In the genomic region with DNA sequence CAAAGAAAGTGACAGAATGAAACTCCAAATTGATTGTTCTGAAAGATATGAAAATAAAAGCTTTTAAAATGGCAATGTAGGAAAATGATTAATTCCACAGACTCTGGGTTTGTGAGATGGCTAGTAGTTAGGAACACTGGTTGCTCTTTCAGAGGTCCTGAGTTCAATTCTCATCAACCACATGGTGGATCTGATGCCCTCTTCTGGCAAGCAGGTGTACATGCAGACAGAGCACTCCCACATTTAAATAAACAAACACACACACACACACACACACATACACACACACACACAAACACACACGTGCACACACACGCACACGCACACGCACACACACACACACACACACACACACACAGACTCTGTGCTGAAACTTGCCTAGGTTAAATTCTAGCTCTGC, we compare ENCODE assay signal across 19 mouse cellular contexts.
DNase-seq lines count a peak whose midpoint lies in the region; TF ChIP-seq lines count a peak whose summit lies in the region.
"Had no signal": no experiment of that assay in that cellular context is flagged by ENCODE, and none has a peak within 500 bp of the region (broad histone marks: within the 10 kb centered on the region; RNA-seq: fewer than 3 reads in every experiment).

No protein-coding gene starts in this region.

- TF ChIP-seq CTCF in gastrocnemius, adult 2 months (IDR thresholded peaks at IDR 0.05) = peak; percentile 33; the same call in 1 of the 2 replicates
- TF ChIP-seq CTCF in left cerebral cortex, adult 2 months (IDR thresholded peaks at IDR 0.05) = peak; percentile 21
- TF ChIP-seq CTCF in CH12.LX (conservative IDR thresholded peaks at IDR 0.05 in 1 of 2, IDR thresholded peaks at IDR 0.05 in 1 of 2; ENCODE audit: low read depth in 2 of 2, low read length in 2 of 2) = peak; percentile 23 to 56; a peak in 3 of 4 replicates
- TF ChIP-seq CTCF in cortical plate, adult 2 months (IDR thresholded peaks at IDR 0.05; ENCODE audit: extremely low read depth, insufficient read depth, low read length) = peak; percentile 16; the same call in 1 of the 2 replicates

- no peak for TF ChIP-seq EP300 in CH12.LX (IDR thresholded peaks at IDR 0.05; ENCODE audit: low read length)

- intact Hi-C loops in gastrocnemius, adult 2 months (cut with DNase I) = loop anchor here (10.0 kb wide), 1 partner anchor 133 kb away; the partner anchor contains the start of gene Olfml2b
- intact Hi-C loops in left cerebral cortex, adult 2 months (cut with DNase I) = no loop called here
- intact Hi-C loops in left cerebral cortex, postnatal 10 days (cut with DNase I) = no loop called here

- in situ Hi-C loops in CH12.LX (cut with MboI; ENCODE audit: low pct_ligation_motif_present, low pct_unique_long_range_greater_than_20kb, low sequenced_read_pairs) = no loop called here

- TF ChIP-seq POLR2A in CH12.LX (IDR thresholded peaks at IDR 0.05; ENCODE audit: low read depth, low read length) = no peak
- no peak for TF ChIP-seq POLR2A in cortical plate, adult 2 months (IDR thresholded peaks at IDR 0.05; ENCODE audit: extremely low read depth, insufficient read depth, low read length)

- no peak overlapping the region for H3K4me2 ChIP-seq in CH12.LX (ENCODE audit: insufficient read depth, low read depth, poor library complexity, severe bottlenecking)
- H3K4me2 ChIP-seq: heart, embryonic 15.5 days; limb, embryonic 15.5 days; lung, embryonic 15.5 days; midbrain, embryonic 12.5 days; neural tube, embryonic 13.5 days; stomach, embryonic 15.5 days had no signal

- no peak overlapping the region for H3K9ac ChIP-seq in CH12.LX (ENCODE audit: insufficient read depth, low read depth)
- H3K9ac ChIP-seq: heart, embryonic 15.5 days; limb, embryonic 15.5 days; lung, embryonic 15.5 days; midbrain, embryonic 12.5 days; neural tube, embryonic 13.5 days; stomach, embryonic 15.5 days had no signal

- H3K9me3 ChIP-seq in CH12.LX (replicated peaks; ENCODE audit: low read length) = no peaks in the 10 kb centered on the region
- H3K9me3 ChIP-seq: embryonic facial prominence, embryonic 10.5 days; heart, embryonic 15.5 days; limb, embryonic 15.5 days; lung, embryonic 15.5 days; midbrain, embryonic 12.5 days; neural tube, embryonic 13.5 days; stomach, embryonic 15.5 days had no signal

- peaks cover 3% of the 10 kb centered on the region; the same call in 1 of the 2 replicates for H3K79me2 ChIP-seq in CH12.LX (replicated peaks; ENCODE audit: control insufficient read depth, extremely low read depth, insufficient read depth, poor library complexity, severe bottlenecking)

- no peaks in the 10 kb centered on the region for H3K27me3 ChIP-seq in CH12.LX (replicated peaks)
- H3K27me3 ChIP-seq: heart, embryonic 15.5 days; limb, embryonic 15.5 days; lung, embryonic 15.5 days; midbrain, embryonic 12.5 days; neural tube, embryonic 13.5 days; stomach, embryonic 15.5 days had no signal

- H3K4me1 ChIP-seq in CH12.LX (ENCODE audit: control insufficient read depth in 1 of 2, insufficient read depth in 2 of 2) = peaks cover 0 to 3% of the 10 kb centered on the region in 2 experiments; a peak in 1 of 4 replicates
- H3K4me1 ChIP-seq in cortical plate, adult 2 months (ENCODE audit: control insufficient read depth, insufficient read depth, low read length) = no peaks in the 10 kb centered on the region
- H3K4me1 ChIP-seq: embryonic facial prominence, embryonic 10.5 days; heart, embryonic 15.5 days; limb, embryonic 15.5 days; lung, embryonic 15.5 days; midbrain, embryonic 12.5 days; neural tube, embryonic 13.5 days; stomach, embryonic 15.5 days had no signal

- no peak overlapping the region for H3K27ac ChIP-seq in gastrocnemius, adult 2 months
- H3K27ac ChIP-seq in left cerebral cortex, adult 2 months = no peak overlapping the region
- no peak overlapping the region for H3K27ac ChIP-seq in CH12.LX (ENCODE audit: insufficient read depth, low read depth)
- H3K27ac ChIP-seq in cortical plate, adult 2 months (ENCODE audit: insufficient read depth, low read length) = no peak overlapping the region
- H3K27ac ChIP-seq: embryonic facial prominence, embryonic 10.5 days; heart, embryonic 15.5 days; limb, embryonic 15.5 days; lung, embryonic 15.5 days; midbrain, embryonic 12.5 days; neural tube, embryonic 13.5 days; stomach, embryonic 15.5 days had no signal

- no peak overlapping the region for H3K4me3 ChIP-seq in gastrocnemius, adult 2 months
- no peak overlapping the region for H3K4me3 ChIP-seq in left cerebral cortex, adult 2 months
- no peak overlapping the region for H3K4me3 ChIP-seq in CH12.LX (replicated peaks in 1 of 3; ENCODE audit: low read depth in 2 of 3, low read length in 2 of 3, poor library complexity in 1 of 3)
- no peak overlapping the region for H3K4me3 ChIP-seq in cortical plate, adult 2 months (ENCODE audit: insufficient read depth, low read length)
- H3K4me3 ChIP-seq: embryonic facial prominence, embryonic 10.5 days; heart, embryonic 15.5 days; limb, embryonic 15.5 days; lung, embryonic 15.5 days; midbrain, embryonic 12.5 days; neural tube, embryonic 13.5 days; stomach, embryonic 15.5 days had no signal

- peaks cover 50 to 81% of the 10 kb centered on the region in 2 experiments for H3K36me3 ChIP-seq in CH12.LX (replicated peaks in 1 of 2; ENCODE audit: control insufficient read depth in 1 of 2, insufficient read depth in 1 of 2, low read length in 1 of 2)
- H3K36me3 ChIP-seq: embryonic facial prominence, embryonic 10.5 days; heart, embryonic 15.5 days; lung, embryonic 15.5 days; midbrain, embryonic 12.5 days; stomach, embryonic 15.5 days had no signal

- TF ChIP-seq RAD21 in CH12.LX (IDR thresholded peaks at IDR 0.05; ENCODE audit: low read depth, low read length) = peak; percentile 23

- DNase-seq in gastrocnemius, adult 2 months = no peak
- DNase-seq in gastrocnemius, adult 8-10 months (ENCODE audit: low spot score in 2 of 2) = no peak
- DNase-seq in left cerebral cortex, adult 2 months (ENCODE audit: extremely low spot score in 1 of 2, low spot score in 2 of 2) = no peak
- DNase-seq in left cerebral cortex, postnatal 10 days (ENCODE audit: extremely low spot score in 1 of 2, low spot score in 2 of 2) = no peak
- DNase-seq in CH12.LX (ENCODE audit: extremely low read depth) = no peak
- DNase-seq in adrenal gland, postnatal 14 days = no peak
- no peak for DNase-seq in thymus, postnatal 36 days
- DNase-seq: adrenal gland, adult 8-10 months; cerebellum, postnatal 14 days; gastrocnemius, postnatal 14 days; layer of hippocampus, postnatal 36 days had no signal

- dilution Hi-C loops in CH12.LX (cut with MboI; ENCODE audit: extremely low pct_ligation_motif_present, extremely low pct_unique_long_range_greater_than_20kb, low sequenced_read_pairs) = no loop called here

TF ChIP-seq in CH12.LX, 34 proteins besides CTCF, POLR2A, EP300 and RAD21:
- no peak for TF ChIP-seq UBTF (IDR thresholded peaks at IDR 0.05; ENCODE audit: low read depth, low read length)
- TF ChIP-seq ETS1 (conservative IDR thresholded peaks at IDR 0.05; ENCODE audit: low read depth, low read length) = no peak
- peak; percentile 78 for TF ChIP-seq MYC (IDR thresholded peaks at IDR 0.05; ENCODE audit: low read depth, low read length)
- TF ChIP-seq GABPA (IDR thresholded peaks at IDR 0.05; ENCODE audit: insufficient replicate concordance, low read depth, low read length) = no peak
- 0 out of 2 replicates have a peak, but pooled peaks have one; percentile 32 for TF ChIP-seq MAX (IDR thresholded peaks at IDR 0.05; ENCODE audit: low read length)
- no peak for TF ChIP-seq CHD1 (IDR thresholded peaks at IDR 0.05; ENCODE audit: low read depth, low read length)
- no peak for TF ChIP-seq MXI1 (IDR thresholded peaks at IDR 0.05; ENCODE audit: low read depth, low read length)
- TF ChIP-seq E2F4 (IDR thresholded peaks at IDR 0.05; ENCODE audit: insufficient replicate concordance, low read depth, low read length) = no peak
- no peak for TF ChIP-seq TCF12 (IDR thresholded peaks at IDR 0.05; ENCODE audit: low read depth, low read length)
- no peak for TF ChIP-seq NRF1 (IDR thresholded peaks at IDR 0.05; ENCODE audit: low read depth, low read length)
- TF ChIP-seq SMC3 (IDR thresholded peaks at IDR 0.05; ENCODE audit: low read depth, low read length) = peak; percentile 57
